Mouse (Mus musculus): ENCODE measurements at regions not wholly inside any gene's neighbourhood (a gene's known extent, or its start where the extent isn't known, plus 50 kb on each side); places are given as distances from the start of the nearest gene placed in this dataset.

DNA sequence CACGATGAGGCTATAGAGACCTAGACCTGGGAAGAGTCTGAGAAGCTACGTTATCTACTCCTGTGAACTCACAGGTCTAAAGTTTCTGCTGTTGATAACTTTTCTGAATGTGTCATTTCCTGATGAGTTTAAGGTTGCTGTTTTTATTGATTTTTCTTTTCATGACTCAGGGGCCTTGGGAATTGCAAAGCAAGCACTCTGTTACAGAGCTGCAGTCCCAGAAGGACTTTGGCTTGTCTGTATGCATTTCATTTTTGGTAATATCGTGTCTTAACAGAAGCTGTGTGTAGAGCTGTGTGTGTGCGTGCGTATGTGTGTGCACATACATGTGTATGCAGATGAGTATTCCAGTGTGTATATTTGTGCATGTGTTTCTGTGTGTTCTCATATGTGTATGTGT, 201.2 kb downstream of the Irs2 start:
- TF ChIP-seq POLR2A (IDR thresholded peaks at IDR 0.05; ENCODE audit: low read depth, low read length) (no peak), CTCF (IDR thresholded peaks at IDR 0.05; ENCODE audit: extremely low read depth, insufficient read depth, insufficient read length, insufficient replicate concordance) (no peak)
